Mouse (Mus musculus): ENCODE results near the gene Dync1i1. TPM values are rescaled to one million over a fixed set of nuclear protein-coding genes. Genes with fewer than 3 reads are reported as not detected.

Dync1i1 gene
- polyA plus RNA-seq, 1 experiment from 2014 or later = 7.4 TPM

Other genes starting within 250 kb of the Dync1i1 start
- 0.69 and 1.0 TPM in 2 replicates for gene Pdk4, start 229.3 kb upstream of the Dync1i1 start, polyA plus RNA-seq (2016; fragmentation: Nextera tagmentation; extraction: Ambion mirVana)